Mouse (Mus musculus): ENCODE measurements at regions not wholly inside any gene's neighbourhood (a gene's known extent, or its start where the extent isn't known, plus 50 kb on each side); places are given as distances from the start of the nearest gene placed in this dataset.

- no peak for TF ChIP-seq KAT2A (IDR thresholded peaks at IDR 0.05; ENCODE audit: insufficient replicate concordance, low read length)
- no peak for TF ChIP-seq CTCF (conservative IDR thresholded peaks at IDR 0.05 in 1 of 2, IDR thresholded peaks at IDR 0.05 in 1 of 2; ENCODE audit: low read depth in 2 of 2, low read length in 2 of 2)
- TF ChIP-seq USF2 (conservative IDR thresholded peaks at IDR 0.05; ENCODE audit: low read depth, low read length) = no peak
- TF ChIP-seq POLR2A (IDR thresholded peaks at IDR 0.05; ENCODE audit: low read depth, low read length) = no peak
- no peak for TF ChIP-seq MEF2A (IDR thresholded peaks at IDR 0.05; ENCODE audit: borderline replicate concordance, low read depth, low read length)
- TF ChIP-seq ZNF384 (IDR thresholded peaks at IDR 0.05; ENCODE audit: low read depth, low read length) = no peak
- no peak for TF ChIP-seq EP300 (IDR thresholded peaks at IDR 0.05; ENCODE audit: low read length)
- TF ChIP-seq E2F4 (IDR thresholded peaks at IDR 0.05; ENCODE audit: insufficient replicate concordance, low read depth, low read length) = no peak
- no peak for TF ChIP-seq NELFE (IDR thresholded peaks at IDR 0.05; ENCODE audit: low read depth, low read length)
- no peak for TF ChIP-seq MAZ (IDR thresholded peaks at IDR 0.05; ENCODE audit: low read depth, low read length)
Observed at GRCm38 (mm10) chr3:8141664-8142084, 1468.2 kb downstream of the Zfp704 start.

All from CH12.LX (cell line).